Mouse (Mus musculus): ENCODE data around the gene Aars.

- TF ChIP-seq CTCF (IDR thresholded peaks at IDR 0.05), result no peak
- no peak for TF ChIP-seq EP300 (IDR thresholded peaks at IDR 0.05; ENCODE audit: insufficient read depth, low read depth, low read length)
These were observed 26.1 kb downstream of the Aars start for GRCm38 (mm10) chr8:111058946-111059572.

Data from heart, adult 2 months (tissue).